Mouse (Mus musculus) thymus, postnatal 4 days (tissue): ENCODE measurements around the gene Mal.

Source experiments
- DNase-seq: peaks from one replicate; pipeline ENCODE4 v3.0.0; 2021

Gene Mal

DNA sequence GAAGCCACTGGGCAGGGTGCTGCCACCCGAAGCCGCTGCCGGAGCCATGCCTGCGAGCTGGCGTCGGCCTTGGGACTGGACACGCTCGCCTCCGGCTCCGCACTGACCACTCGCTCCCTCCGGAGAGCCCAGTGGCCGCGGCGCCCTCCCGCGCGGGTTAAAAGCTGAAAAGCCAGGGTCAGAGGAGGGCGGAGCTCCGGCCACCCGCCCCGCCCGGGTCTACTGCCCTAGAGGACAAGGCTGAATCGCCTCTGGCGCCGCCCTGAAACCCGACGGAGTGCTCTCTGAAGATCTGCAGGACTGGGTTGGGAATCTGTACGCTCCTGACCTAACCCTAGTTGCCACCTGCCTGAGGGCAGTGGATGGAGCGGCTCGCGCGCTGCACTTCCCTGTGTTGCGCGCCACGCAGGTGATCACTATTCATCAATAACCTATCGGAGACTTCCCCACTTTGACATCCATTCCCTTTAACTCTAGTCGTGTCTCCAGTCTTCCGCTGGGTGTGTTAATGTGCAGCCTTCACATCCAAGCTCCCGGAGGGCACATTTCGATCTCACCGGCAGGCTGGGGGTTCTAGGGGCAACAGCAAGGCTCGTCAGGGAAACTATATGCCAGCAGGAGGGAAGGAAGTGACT lies at the start of gene Mal:
TSS of gene Mal (minus strand) at position 610 of the 635 bp plus-strand sequence.
- DNase-seq: no peak

DNA sequence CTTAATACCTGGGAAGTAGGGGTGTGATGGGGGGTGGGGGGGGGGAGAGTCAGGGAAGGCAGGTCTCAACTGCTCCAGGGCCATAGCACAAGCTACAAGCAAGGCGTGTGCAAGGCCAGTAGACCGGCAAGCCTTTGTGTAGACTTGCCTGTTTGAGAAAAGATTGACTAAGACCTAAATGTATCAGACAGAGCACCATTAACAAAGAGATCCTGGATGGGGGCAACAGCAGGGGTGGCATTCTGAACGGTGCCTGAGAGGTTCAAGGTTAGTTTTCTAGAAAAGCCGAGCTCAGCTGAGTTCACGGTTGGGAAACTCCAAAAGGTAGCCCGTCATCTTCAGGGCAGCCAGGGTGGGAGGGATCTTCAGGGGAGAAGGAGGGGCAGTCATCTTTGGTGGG lies 48.8 kb upstream of the Mal start:
- DNase-seq: no peak

DNA sequence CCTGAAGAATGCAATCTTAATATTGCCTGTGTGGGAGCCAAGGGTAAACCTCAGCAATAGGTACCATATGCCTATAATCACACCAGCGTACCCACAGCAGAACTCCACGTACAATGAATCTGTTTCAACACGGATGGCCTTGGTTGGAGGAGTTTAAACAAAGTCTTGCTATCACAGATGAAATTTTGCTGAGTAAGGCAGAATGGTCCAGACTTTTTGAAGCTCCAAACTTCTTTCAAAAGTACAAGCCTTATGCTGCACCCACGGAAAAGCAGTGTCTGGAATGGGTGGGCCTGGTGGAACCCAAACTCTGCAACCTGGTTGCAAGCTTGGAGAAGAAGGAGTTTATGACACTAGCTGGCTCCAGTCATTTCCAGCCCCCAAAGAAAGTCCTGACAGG lies 32.7 kb upstream of the Mal start:
- no peak for DNase-seq

DNA sequence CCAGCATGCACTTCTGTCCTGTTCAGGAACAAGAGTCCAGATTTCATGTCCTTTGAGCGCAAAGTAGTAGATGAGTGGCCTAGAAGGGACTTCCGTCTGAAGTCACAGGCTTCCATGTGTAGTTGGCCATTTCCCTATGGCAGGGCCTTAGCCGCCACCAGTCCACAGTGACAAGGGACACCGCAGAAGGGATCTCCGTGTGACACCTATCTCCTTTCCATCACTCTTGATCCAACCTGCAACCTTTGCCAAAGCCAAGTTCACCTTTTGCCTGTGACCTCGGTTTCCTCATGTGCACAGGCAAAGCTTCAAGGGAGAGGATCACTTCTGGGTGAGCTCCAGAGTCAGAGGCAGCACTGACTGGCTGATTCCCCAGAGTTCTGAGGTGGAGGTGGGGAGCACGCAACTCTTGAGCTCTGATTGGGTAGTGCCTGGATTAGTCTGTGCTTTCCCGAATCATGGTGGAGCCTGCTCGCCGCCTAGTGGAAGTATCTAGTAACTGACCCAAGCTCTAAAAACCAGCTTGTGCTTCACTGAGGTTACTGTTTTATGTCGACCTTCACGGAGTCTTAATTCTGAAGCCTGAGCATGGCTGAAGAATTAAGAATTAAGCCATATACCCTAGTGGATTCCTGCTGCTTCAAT lies 27.3 kb upstream of the Mal start:
- peak; percentile 65 for DNase-seq

DNA sequence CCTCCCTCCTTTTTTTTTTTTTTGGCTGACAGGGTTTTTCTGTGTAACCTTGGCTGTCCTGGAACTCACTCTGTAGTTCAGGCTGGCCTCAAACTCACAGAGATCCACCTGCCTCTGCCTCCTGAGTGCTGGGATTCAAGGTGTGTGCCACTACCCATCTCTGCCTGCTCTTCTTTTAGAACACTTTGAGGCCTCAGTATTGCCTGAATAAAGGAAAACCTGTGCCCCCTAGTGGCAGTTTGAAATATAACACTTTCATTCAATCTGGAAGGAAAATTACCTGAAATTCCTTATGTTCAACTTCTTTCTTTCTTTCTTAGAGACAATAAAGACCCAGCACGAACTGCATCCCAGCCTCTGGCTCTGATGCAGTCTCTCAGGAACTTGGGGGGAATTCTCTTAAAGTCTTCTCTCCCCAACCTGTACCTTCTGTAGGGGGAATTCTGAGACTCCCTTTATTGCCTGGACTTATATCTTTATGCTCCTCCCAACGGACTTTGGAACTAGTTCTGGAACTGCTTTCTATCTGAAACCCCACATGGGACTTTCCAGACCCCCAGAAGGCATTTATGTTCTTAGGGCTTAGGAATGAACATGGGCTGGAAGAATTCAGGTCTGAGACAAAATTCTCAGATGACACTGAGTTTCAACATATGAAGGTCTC lies 11.5 kb upstream of the Mal start:
- DNase-seq: peak; percentile 14

DNA sequence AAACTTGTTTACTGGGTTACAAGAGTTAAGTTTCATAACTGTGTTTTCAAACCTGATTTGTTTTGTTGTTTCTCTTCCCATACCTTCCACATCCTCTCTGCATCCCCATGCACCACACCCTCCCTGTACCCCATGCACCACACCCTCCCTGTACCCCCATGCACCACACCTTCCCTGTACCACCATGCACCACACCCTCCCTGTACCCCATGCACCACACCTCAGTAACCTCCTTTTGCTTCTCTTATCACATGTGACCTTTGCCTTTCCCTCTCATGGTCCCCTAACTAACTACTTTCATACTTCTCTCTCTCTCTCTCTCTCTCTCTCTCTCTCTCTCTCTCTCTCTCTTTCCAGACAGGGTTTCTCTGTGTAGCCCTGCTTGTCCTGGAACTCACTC lies 10.5 kb upstream of the Mal start:
- no peak for DNase-seq

DNA sequence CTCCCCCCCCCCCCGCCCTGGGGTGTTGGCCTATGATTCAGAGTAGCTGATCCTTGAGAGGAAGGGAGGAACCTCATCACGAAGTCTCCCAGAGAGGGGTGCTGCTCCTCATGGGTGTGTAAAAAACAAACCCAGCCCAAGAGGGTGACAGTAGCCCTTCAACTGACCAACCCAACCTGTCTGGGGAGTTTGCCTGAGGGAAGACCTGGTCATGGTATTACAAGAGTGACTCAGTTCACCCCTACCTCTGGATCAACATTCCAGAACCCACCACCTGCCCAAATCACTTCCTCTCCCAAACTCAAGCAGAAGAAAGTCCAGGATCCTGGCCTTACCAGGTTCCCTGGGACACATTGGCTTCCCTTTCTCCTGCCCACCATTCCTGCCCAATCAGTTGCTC lies 6.2 kb upstream of the Mal start:
- DNase-seq: no peak

DNA sequence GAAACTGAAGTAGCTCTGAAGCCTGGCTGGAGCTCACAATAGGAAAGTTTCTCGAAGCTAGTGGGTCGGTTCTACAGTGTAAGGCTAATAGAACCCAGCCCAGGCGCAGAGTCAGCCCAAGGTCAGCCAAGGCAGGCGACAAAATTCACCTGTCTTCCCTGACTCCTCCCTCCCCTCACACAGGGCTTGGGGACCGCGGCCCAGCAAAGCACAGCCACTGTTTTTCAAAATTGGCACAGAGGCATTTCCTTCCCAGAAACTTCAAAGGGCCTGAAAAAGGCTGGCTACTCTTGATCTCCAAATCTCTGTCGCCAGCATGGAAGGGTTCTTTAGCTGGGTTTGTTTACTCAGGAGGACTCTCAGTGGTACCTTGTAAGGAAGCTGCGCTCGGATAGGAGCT lies 1.1 kb downstream of the Mal start:
- DNase-seq: no peak

DNA sequence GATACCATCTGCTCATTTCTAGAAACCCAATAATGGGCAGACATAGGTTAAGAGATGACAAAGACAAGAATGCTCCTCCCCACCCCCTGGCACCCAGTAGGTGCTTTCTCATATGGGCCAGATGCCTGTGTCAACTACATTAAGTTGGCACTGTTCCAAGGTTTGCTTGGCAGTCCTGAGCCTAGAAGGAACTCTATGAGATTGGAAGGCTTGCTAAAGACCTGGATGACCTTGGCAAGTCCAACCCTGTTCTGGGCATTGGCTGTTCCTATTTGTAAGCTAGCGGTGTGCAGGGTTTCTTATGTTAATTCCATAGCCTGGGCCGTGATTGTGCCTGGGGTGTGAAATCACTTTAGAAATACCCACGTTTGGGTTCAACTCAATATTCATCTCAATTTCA lies 1.7 kb downstream of the Mal start:
- DNase-seq: no peak

DNA sequence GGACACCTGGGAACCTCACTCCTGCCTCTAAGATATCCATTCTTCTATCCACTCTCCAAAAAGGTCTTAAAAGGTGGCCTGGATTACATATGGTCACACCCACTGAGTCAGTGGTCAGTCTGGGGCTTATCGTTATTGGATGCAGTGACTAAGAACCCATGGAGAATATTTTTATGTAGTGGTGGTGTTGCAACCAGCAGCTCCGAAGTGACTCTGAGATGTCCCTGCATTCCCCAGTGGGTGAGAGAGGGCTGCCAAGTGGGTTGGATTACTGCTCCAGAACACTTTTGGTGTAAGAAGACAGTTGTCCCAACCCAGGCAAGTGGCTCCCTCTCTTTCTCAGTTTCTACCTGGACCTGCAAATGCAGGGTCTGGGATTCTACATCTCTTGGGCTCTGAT lies 3.7 kb downstream of the Mal start:
- no peak for DNase-seq

DNA sequence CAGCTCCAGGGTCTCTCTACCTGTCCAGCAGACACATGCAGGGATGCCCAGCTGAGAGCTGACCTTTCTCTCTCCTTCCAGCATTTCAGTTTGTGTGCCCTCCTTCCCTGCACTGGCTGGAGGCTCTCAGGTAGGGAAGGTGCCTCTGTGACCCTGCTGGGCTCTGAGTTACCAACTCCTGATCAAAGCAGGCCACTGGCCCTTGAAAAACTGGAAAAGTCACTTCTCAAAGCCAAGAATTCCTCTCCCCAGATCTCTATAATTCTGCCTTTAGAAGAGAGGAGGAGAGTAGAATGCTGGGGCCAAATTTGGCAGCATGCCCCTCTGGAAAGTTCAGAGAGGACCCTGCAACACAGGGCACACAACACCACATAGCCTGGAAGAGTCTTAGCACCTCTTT lies 4.2 kb downstream of the Mal start:
- no peak for DNase-seq

DNA sequence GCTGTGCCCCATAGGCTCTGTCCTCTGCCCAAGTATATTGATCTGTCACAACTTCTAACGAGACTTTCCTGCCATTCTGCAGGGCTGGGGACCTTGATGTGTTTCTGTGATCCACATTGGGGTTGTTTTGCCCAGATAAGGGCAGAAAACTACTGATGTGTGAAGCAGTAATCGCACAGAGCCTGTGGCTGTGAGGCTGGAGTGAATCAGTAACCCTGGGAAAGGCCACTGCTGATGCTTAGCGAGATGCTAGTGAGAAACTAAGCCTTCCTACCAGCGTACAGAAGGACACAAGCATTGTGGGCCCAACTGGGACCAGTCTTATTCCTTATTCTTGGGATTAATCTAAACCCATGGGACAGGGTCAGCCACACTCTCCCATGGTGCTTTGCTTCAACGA lies 4.9 kb downstream of the Mal start:
- DNase-seq: no peak

DNA sequence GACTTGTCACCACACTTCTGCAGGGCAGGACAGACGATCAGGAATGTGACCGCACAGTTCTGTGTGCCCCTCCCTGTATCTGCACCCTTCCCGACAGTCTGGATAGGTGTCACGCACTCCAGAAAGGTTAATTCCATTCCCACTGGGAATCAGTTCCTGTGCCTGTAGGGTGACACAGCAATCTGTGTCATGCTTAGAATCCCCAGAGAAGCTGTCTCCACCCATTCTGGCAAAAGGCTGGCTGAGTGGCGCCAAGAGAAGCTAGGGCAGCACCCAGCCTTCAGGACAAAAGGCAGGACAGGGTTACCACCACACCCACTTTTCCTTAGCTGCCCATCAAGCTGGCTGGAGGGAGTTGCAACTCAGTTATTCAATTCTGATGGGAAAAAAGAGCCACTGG lies 6.6 kb downstream of the Mal start:
- no peak for DNase-seq

DNA sequence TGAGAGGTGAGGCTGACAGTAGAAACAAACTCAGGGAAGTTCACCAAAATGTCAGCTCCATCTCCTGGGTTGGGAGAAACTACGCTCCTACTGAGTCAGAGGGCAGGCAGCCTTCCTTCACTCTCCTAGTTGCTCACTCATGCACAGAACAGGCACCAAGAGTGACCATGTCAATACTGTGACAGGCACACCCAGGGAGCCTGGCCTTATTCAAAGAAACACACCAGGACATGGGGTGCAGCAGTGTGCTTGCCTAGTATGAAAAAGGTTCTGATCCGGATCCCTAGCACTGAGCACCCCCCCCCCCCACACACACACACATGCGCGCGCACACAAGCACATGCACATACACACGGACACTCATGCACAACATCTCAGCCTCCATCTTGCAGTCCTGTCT lies 8.3 kb downstream of the Mal start:
- no peak for DNase-seq

DNA sequence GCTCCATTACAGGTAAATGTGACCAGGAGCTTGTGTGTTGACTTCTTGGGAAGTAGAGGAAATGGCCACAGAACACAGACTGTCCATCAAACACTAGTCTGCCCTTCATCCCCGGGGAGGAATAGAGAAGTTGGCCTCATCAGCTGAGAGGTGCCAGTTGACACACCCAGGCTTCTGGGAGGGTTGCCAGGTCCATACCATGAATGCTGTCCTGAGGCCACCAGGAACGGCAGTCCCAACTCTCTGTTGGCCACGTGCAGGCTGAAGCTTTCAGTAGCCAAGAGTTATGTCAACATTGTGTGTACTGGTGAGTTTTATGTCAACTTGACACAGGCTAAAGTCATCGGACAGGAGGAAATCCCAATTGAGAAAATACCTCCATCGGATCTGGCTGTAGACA lies 9.6 kb downstream of the Mal start:
- no peak for DNase-seq

DNA sequence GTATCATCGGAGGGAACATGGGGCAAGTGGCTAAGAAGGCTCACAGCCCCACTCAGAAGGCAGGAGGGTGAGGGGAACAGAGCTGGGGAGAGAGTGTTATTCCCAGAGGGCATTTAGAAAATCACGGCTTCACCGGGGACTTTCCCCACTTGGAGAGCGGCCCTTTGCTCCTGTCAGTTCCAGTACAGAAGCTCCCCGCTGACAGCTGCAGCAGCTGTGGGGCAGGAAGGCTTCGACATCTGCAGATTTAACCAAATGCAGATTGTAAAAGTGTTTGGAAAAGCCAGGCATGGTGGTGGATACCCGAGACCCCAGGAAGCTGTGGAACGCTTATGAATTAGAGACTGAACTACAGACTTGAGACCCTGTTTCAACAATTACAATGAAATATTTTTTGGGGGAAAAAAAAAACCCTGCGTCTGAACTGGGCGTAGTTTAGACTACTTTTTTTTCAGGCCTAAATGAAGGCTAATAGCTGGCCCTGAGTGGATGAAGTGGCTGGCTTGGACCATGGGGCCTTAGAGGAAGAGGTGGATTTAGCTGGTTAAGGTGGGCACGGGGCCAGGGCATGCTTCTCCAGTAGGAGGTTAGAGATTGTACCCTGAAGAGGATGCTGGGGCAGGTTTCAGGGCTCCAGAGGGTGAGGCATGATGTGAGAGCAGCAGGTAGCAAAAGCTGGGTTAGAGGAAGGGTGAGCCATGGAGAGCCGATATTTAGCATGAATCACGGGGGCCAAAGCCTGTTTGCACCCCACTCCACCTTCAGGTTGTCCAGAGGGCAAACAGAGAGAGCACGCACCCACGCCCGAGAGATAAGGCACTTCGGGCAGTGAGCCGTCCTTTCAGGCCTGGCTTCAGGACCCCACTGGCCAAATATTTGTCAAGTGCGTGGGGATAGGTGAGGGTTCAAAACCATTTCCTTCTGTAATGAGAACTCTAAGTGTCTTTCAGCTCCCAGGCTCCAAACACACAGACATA lies 12.5 kb downstream of the Mal start:
- no peak for DNase-seq

DNA sequence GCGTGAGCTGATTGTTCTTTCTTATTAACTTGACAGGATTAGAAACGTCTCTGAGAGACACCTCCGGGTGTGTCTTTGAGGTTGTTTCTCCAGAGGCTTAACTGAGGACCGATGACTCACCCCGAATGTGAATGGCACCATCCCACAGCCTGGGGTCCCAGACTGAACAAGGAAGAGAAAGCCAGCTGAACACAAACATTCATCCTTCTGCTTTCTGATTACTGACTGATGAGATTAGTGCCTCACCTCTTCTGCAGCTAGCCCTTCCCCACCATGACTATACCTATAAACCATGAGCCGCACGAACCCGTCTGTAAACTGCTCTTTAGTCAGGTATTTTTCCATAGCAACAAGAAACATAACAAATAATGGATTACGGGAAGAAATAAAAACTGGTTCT lies 17.5 kb downstream of the Mal start:
- no peak for DNase-seq

DNA sequence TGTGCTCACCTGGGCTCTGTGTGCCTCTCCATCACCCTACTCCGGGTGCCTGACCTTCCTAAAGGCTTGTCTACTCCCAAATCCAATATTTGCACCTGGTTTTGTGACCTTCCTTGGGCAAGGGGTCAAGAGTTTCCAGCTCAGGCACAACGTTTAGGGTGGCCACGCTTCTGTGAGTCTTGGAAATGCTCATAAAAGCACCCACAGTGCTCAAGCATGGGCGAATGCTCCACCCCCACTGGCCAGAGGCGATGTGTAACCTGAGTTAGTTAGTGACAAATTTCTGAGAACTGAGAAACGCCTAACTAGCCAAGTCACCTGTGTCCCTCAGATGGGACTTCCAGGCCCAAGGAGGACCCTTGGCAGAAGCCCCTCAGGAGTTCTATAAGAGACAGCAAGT lies 20.9 kb downstream of the Mal start:
- no peak for DNase-seq

DNA sequence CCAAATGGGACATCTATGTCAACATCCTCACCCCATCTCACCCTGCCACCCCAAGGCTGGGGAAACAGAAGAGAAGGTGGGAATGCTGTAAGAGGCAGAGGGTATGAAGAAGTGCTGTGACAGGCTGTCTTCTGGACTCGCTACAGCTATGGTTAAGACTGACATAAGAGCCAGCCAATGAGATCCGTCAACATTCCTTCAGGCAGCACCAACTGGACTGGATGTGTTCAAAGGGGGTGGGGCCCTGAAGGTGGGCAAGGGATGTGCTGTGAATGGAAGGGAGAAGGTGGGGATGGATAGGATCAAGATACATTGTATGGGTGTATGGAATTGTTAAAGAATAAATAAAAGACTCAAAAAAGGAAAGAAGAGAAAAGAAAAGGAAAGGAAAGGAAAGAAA lies 23.9 kb downstream of the Mal start:
- no peak for DNase-seq

DNA sequence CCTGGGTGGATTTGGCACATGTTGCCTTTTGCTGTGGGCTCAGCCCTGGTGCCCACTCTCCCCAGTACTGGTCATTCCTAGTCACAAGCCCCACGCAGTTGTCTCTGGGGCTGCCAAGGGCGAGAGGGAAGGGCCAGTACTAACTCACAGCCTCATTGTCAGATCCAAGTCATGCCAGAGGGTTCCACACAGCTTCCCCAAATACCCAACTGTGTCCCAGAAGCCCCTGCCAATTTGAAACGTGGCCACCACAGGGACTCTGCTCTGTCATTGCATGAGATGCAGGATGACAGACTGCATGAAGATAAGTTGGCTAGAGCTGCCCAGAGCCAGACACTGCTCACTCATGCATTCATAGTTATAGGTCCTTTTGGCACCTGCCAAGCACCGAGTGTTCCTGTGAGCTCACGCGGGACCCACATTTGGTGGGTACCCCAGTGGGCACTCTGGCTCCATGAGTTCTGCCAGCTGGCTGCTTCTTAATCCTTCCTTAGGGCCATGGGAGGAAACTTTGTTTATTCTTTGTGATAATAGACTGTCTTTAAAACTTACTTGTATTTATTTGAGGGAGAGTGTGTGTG lies 28.4 kb downstream of the Mal start:
- no peak for DNase-seq

DNA sequence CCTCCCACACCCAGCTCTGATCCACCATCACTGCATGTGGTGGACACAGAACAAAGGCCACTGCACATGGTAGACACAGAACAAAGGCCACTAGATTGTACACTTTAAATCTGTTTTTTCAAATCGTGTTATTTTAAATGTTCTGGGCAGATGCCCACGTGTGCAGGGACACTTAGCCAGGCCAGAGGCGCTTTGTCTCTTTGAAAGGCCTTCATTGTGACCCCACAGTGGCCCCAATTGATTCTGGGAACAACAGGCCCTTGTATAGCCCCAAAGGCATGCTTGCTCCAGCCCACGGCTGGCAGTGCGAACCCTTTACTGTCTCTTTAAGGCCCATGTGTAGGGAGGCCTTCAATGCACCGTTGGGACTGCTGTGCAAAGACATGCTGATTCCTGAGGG lies 29.1 kb downstream of the Mal start:
- no peak for DNase-seq

DNA sequence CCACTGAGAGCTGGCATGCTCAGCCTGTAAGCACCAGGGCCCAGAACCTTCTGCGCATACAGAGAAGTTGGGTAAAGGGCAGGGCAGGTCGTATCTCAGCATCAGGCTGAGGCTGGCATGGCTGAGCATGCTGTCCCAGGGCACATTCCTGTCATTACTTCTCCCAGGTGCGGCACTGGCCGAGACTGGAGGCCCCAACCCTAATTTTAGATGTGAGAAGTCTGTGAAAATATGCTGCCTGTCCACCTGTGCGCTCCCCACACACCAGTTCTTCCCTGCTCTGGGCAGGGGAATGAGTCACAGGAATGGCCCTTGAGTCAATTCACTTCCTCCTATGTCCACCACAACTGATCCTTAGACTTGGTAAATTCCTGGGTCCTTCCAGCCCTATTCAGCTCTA lies 30.8 kb downstream of the Mal start:
- no peak for DNase-seq

DNA sequence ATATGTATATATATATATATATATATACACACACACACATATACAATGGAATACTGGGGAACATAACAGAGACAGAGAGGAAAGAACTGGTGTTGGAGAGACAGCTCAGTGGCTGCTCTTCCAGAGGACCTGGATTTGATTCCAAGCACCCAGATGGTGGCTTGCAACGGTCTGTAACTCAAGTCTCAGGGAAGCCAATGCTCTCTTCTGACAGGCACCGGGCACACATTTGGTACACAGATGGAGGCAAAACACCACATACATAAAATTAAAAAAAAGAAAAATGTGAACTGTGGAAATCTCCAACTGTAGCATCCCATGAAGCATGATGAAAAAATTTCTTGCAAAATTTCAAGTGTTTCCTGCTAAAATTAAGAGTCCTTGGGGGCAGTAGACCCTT lies 31.7 kb downstream of the Mal start:
- DNase-seq: no peak
